Mouse (Mus musculus): ENCODE measurements around the gene Nol6. TPM values are rescaled to one million over a fixed set of nuclear protein-coding genes. Genes with fewer than 3 reads are reported as not detected.

Gene Nol6
- polyA plus RNA-seq, 1 experiment, result 26.3 TPM

- no peak for TF ChIP-seq TCF3 (IDR thresholded peaks at IDR 0.05; ENCODE audit: insufficient read length, low read depth)
- TF ChIP-seq E2F4 (IDR thresholded peaks at IDR 0.05; ENCODE audit: insufficient read depth), result no peak
- TF ChIP-seq MYOG (IDR thresholded peaks at IDR 0.05; ENCODE audit: control insufficient read depth in 1 of 3, insufficient read depth in 1 of 3, insufficient read length in 2 of 3, low read depth in 2 of 3), result no peak
- no peak for TF ChIP-seq USF1 (IDR thresholded peaks at IDR 0.05; ENCODE audit: low read depth)
- no peak for TF ChIP-seq MAX (IDR thresholded peaks at IDR 0.05; ENCODE audit: low read depth)
- TF ChIP-seq SRF (IDR thresholded peaks at IDR 0.05; ENCODE audit: control insufficient read depth, insufficient read length, low read depth), result no peak
- TF ChIP-seq CEBPB (IDR thresholded peaks at IDR 0.05; ENCODE audit: insufficient read depth, poor library complexity, severe bottlenecking), result no peak
- Histone ChIP-seq H3K36me3 (ENCODE audit: control insufficient read depth, insufficient read depth) (peaks cover 17% of the 10 kb centered on the region), H3K79me2 (ENCODE audit: control insufficient read depth, insufficient read depth) (peaks cover 99% of the 10 kb centered on the region), H3ac (ENCODE audit: control insufficient read depth, insufficient read length) (no peak overlapping the region), H3K27me3 (ENCODE audit: control insufficient read depth, insufficient read depth, insufficient read length) (no peaks in the 10 kb centered on the region), H3K4me2 (ENCODE audit: low read depth) (no peak overlapping the region), H3K4me3 (no peak overlapping the region)
These were observed 18.3 kb upstream of the Nol6 start for GRCm38 (mm10) chr4:41142601-41143000.

DNA sequence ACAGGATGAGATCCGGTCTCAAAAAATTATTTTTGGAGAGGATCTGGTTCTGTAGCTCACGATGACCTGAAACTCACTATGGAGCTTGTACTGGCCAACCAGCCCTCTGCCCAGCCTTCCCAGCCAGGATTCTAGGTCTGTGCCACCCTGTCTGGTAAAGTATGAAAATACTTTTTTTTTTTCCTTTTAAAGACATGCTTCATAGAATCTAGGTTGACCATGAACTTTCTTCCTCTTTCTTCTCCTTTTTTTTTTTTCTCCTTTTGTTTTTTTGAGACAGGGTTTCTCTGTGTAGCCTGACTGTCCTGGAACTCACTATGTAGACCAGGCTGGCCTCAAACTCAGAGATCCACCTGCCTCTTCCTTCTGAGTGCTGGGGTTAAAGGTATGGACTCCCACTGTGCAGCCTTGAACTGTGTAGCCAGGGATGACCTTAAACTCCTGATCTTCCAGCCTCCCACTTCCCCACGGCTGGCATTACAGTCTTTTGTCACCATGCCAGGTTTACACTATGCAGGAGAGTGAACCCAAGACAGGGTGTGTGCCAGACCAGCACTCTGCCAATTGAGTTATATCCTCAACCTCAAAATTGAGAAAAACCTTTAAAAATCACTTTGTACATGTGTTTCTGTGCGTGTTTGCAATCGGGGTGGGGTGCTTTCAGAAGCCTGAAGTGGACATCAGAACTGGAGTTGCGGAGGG is 16.1 kb upstream of the Nol6 start:
- H3K4me3 ChIP-seq, result no peak overlapping the region
- no peaks in the 10 kb centered on the region for H3K27me3 ChIP-seq (ENCODE audit: control insufficient read depth, insufficient read depth, insufficient read length)
- TF ChIP-seq REST (IDR thresholded peaks at IDR 0.05; ENCODE audit: insufficient read depth, insufficient read length) (no peak), MYOD1 (IDR thresholded peaks at IDR 0.05; ENCODE audit: control insufficient read depth in 1 of 3, insufficient read length in 2 of 3, low read depth in 2 of 3) (no peak), TCF3 (IDR thresholded peaks at IDR 0.05; ENCODE audit: insufficient read length, low read depth) (no peak), MAX (IDR thresholded peaks at IDR 0.05; ENCODE audit: low read depth) (no peak), E2F4 (IDR thresholded peaks at IDR 0.05; ENCODE audit: insufficient read depth) (no peak), POLR2AphosphoS2 (IDR thresholded peaks at IDR 0.05; ENCODE audit: insufficient read length, low read depth) (no peak), TCF12 (IDR thresholded peaks at IDR 0.05; ENCODE audit: insufficient read depth, poor library complexity, severe bottlenecking) (no peak), USF1 (IDR thresholded peaks at IDR 0.05; ENCODE audit: low read depth) (no peak), POLR2A (IDR thresholded peaks at IDR 0.05; ENCODE audit: insufficient read length, low read depth) (no peak), MYOG (IDR thresholded peaks at IDR 0.05; ENCODE audit: control insufficient read depth in 1 of 3, insufficient read depth in 1 of 3, insufficient read length in 2 of 3, low read depth in 2 of 3) (no peak), SRF (IDR thresholded peaks at IDR 0.05; ENCODE audit: control insufficient read depth, insufficient read length, low read depth) (no peak), CEBPB (IDR thresholded peaks at IDR 0.05; ENCODE audit: insufficient read depth, poor library complexity, severe bottlenecking) (no peak)
- no peak overlapping the region for H3K4me2 ChIP-seq (ENCODE audit: low read depth)
- peaks cover 92% of the 10 kb centered on the region for H3K79me2 ChIP-seq (ENCODE audit: control insufficient read depth, insufficient read depth)
- H3ac ChIP-seq (ENCODE audit: control insufficient read depth, insufficient read length), result no peak overlapping the region
- peaks cover 17% of the 10 kb centered on the region for H3K36me3 ChIP-seq (ENCODE audit: control insufficient read depth, insufficient read depth)

DNA sequence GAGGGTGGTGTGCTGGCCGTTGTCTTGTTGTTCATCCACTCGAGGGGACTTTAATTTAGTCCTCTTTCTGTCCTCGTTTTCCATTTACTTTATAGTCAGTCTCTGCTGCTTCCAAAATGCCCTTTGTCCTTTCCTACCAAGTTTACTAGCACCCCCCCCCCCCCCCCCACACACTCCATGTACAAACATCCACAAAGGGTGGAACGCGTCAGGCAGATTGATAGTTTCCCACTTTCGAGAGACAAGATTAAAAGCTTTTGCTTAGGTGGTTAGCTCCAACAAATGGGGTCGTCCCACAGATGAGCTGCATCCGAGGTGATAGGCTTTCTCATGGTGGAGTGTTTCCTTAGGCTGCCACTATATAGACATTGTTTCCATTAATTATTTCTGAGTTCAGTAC is 12.6 kb upstream of the Nol6 start:
- H3K4me2 ChIP-seq (ENCODE audit: low read depth), result peak overlapping the region; percentile 89
- peaks cover 58% of the 10 kb centered on the region for H3K79me2 ChIP-seq (ENCODE audit: control insufficient read depth, insufficient read depth)
- H3ac ChIP-seq (ENCODE audit: control insufficient read depth, insufficient read length), result peak overlapping the region; percentile 74
- peak overlapping the region; percentile 95 for H3K4me3 ChIP-seq
- TF ChIP-seq MYOD1 (IDR thresholded peaks at IDR 0.05; ENCODE audit: control insufficient read depth in 1 of 3, insufficient read length in 2 of 3, low read depth in 2 of 3) (no peak), TCF3 (IDR thresholded peaks at IDR 0.05; ENCODE audit: insufficient read length, low read depth) (no peak), MYOG (IDR thresholded peaks at IDR 0.05; ENCODE audit: control insufficient read depth in 1 of 3, insufficient read depth in 1 of 3, insufficient read length in 2 of 3, low read depth in 2 of 3) (no peak), REST (IDR thresholded peaks at IDR 0.05; ENCODE audit: insufficient read depth, insufficient read length) (no peak), POLR2AphosphoS2 (IDR thresholded peaks at IDR 0.05; ENCODE audit: insufficient read length, low read depth) (no peak), E2F4 (IDR thresholded peaks at IDR 0.05; ENCODE audit: insufficient read depth) (no peak)
- H3K36me3 ChIP-seq (ENCODE audit: control insufficient read depth, insufficient read depth), result peaks cover 13% of the 10 kb centered on the region
- H3K27me3 ChIP-seq (ENCODE audit: control insufficient read depth, insufficient read depth, insufficient read length), result no peaks in the 10 kb centered on the region

GRCm38 (mm10) chr4:41136454-41136805 is 12.2 kb upstream of the Nol6 start:
- TF ChIP-seq POLR2A (IDR thresholded peaks at IDR 0.05; ENCODE audit: insufficient read length, low read depth), result peak; percentile 40
- no peak for TF ChIP-seq TCF12 (IDR thresholded peaks at IDR 0.05; ENCODE audit: insufficient read depth, poor library complexity, severe bottlenecking)
- peak overlapping the region; percentile 89 for H3K4me2 ChIP-seq (ENCODE audit: low read depth)
- H3ac ChIP-seq (ENCODE audit: control insufficient read depth, insufficient read length), result peak overlapping the region; percentile 74
- H3K79me2 ChIP-seq (ENCODE audit: control insufficient read depth, insufficient read depth), result peaks cover 55% of the 10 kb centered on the region
- H3K36me3 ChIP-seq (ENCODE audit: control insufficient read depth, insufficient read depth), result peaks cover 11% of the 10 kb centered on the region
- H3K4me3 ChIP-seq, result peak overlapping the region; percentile 95
- no peaks in the 10 kb centered on the region for H3K27me3 ChIP-seq (ENCODE audit: control insufficient read depth, insufficient read depth, insufficient read length)

DNA sequence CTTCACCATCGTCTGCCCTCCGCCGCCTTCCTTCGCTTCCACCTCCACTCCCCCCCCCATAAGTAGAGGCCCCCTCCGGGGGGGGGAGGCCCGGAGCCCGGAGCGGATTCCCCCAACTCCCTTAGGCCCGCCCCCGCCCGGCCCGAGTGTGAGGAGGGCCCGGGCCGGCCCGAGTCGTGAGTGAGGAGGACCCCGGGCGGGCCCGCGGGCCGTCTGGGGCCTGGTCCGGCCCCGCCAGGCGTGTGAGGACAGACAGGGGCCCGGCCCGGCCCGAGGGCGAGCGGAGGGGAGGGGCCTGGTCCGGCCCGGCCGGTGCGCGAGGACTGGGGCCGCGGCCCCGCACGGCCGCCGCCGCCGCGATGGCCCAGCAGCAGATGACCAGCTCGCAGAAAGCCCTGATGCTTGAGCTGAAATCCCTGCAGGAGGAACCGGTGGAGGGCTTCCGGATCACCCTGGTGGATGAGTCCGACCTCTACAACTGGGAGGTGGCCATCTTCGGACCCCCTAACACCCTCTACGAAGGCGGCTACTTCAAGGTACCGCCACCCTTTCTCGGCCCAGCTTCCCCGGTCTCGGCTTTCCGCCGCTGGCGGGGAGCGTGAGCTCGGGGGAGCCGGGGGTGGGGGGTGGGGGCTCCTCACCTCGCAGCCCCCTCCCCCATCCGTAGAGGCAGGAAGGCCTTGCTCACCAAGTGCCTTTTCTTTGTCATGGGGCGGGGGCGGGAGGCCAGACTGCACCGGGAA is 11.6 kb upstream of the Nol6 start, which contains the start of gene Ube2r2:
Gene Ube2r2 (plus strand): TSS at position 33 of the 743 bp plus-strand sequence.
- peak within 1 kb of the TSS; percentile 89 for H3K4me2 ChIP-seq (ENCODE audit: low read depth)
- peak within 1 kb of the TSS; percentile 74 for H3ac ChIP-seq (ENCODE audit: control insufficient read depth, insufficient read length)
- H3K36me3 ChIP-seq (ENCODE audit: control insufficient read depth, insufficient read depth), result peaks cover 5% of the 10 kb centered on the region
- H3K27me3 ChIP-seq (ENCODE audit: control insufficient read depth, insufficient read depth, insufficient read length), result no peaks in the 10 kb centered on the region
- peaks cover 49% of the 10 kb centered on the region for H3K79me2 ChIP-seq (ENCODE audit: control insufficient read depth, insufficient read depth)
- TF ChIP-seq TCF12 (IDR thresholded peaks at IDR 0.05; ENCODE audit: insufficient read depth, poor library complexity, severe bottlenecking), result no peak
- peak; percentile 58 for TF ChIP-seq POLR2A (IDR thresholded peaks at IDR 0.05; ENCODE audit: insufficient read length, low read depth)
- TF ChIP-seq CEBPB (IDR thresholded peaks at IDR 0.05; ENCODE audit: insufficient read depth, poor library complexity, severe bottlenecking), result no peak
- TF ChIP-seq SRF (IDR thresholded peaks at IDR 0.05; ENCODE audit: control insufficient read depth, insufficient read length, low read depth), result no peak
- H3K4me3 ChIP-seq, result peak within 1 kb of the TSS; percentile 95
